26 mouse cellular contexts compared by ENCODE assay signal in genomic region chr14:120323111-120323510, GRCm38 (mm10). TPM values are rescaled to one million over a fixed set of nuclear protein-coding genes. Genes with fewer than 3 reads are reported as not detected.
A peak's percentile ranks its signal among the peaks of the same experiment; 100 is the strongest.
DNase-seq lines count a peak whose midpoint lies in the region; ATAC-seq and TF ChIP-seq lines count a peak whose summit lies in the region.
"Had no signal": no experiment of that assay in that cellular context is flagged by ENCODE, and none has a peak within 500 bp of the region (broad histone marks: within the 10 kb centered on the region; RNA-seq: fewer than 3 reads in every experiment).

No protein-coding gene starts in this region.

- 70% methylated on average over 1 of the region's 1 CpGs for WGBS in intestine, embryonic 16.5 days
- WGBS in intestine, embryonic 15.5 days: 78% methylated on average over 1 of the region's 1 CpGs

- peaks cover 40% of the 10 kb centered on the region for H3K4me1 ChIP-seq in intestine, embryonic 16.5 days (ENCODE audit: control insufficient read depth, insufficient read depth, low read length)
- peaks cover 13% of the 10 kb centered on the region for H3K4me1 ChIP-seq in intestine, embryonic 15.5 days (replicated peaks)

- ATAC-seq in intestine, embryonic 16.5 days: no peak
- ATAC-seq in intestine, embryonic 15.5 days: no peak
- ATAC-seq: forebrain, postnatal 0 days; hindbrain, embryonic 16.5 days; midbrain, embryonic 15.5 days had no signal

- H3K4me3 ChIP-seq in intestine, embryonic 16.5 days (ENCODE audit: low read length): no peak overlapping the region
- H3K4me3 ChIP-seq in intestine, embryonic 15.5 days (replicated peaks): no peak overlapping the region
- no peak overlapping the region for H3K4me3 ChIP-seq in myocyte
- H3K4me3 ChIP-seq: embryonic facial prominence, embryonic 12.5 days; forebrain, embryonic 12.5 days; hindbrain, embryonic 10.5 days; liver, embryonic 13.5 days; midbrain, embryonic 10.5 days; midbrain, embryonic 15.5 days had no signal

- intact Hi-C loops in left cerebral cortex, postnatal 14 days (cut with DNase I): no loop called here

- 0 out of 2 replicates have a peak overlapping the region, but pooled peaks have one; percentile 7 for H3K27ac ChIP-seq in intestine, embryonic 16.5 days (ENCODE audit: low read length)
- no peak overlapping the region for H3K27ac ChIP-seq in intestine, embryonic 15.5 days
- H3K27ac ChIP-seq: embryonic facial prominence, embryonic 12.5 days; forebrain, embryonic 12.5 days; hindbrain, embryonic 10.5 days; liver, embryonic 13.5 days; midbrain, embryonic 10.5 days; midbrain, embryonic 15.5 days had no signal

- H3K27me3 ChIP-seq in intestine, embryonic 16.5 days (replicated peaks; ENCODE audit: control insufficient read depth, insufficient read depth, low read length): no peaks in the 10 kb centered on the region
- H3K27me3 ChIP-seq in intestine, embryonic 15.5 days (replicated peaks): no peaks in the 10 kb centered on the region
- no peaks in the 10 kb centered on the region for H3K27me3 ChIP-seq in myocyte (ENCODE audit: control insufficient read depth, insufficient read depth, insufficient read length)
- H3K27me3 ChIP-seq: embryonic facial prominence, embryonic 12.5 days; forebrain, embryonic 12.5 days; liver, embryonic 13.5 days; midbrain, embryonic 15.5 days had no signal

- peak; percentile 91 for DNase-seq in 3T3-L1 (ENCODE audit: low read depth, low spot score)
- DNase-seq in NIH3T3 (ENCODE audit: low read depth): peak; percentile 54
- DNase-seq in left cerebral cortex, postnatal 14 days (ENCODE audit: low spot score in 2 of 2): no peak
- no peak for DNase-seq in spleen, postnatal 10 days (ENCODE audit: low spot score in 2 of 2)
- DNase-seq: adrenal gland, adult 8-10 months; cerebellum, adult 8-10 months; cerebellum, postnatal 25 days; forebrain, postnatal 0 days; gastrocnemius, postnatal 10 days; heart, postnatal 14 days; kidney, adult 9 months; kidney, postnatal 14 days; left cerebral cortex, postnatal 4 days; liver, embryonic 13.5 days; lung, embryonic 14.5 days; right cerebral cortex, postnatal 25 days; spleen, adult 18-20 months had no signal

- H3ac ChIP-seq in myocyte (ENCODE audit: control insufficient read depth, insufficient read length): no peak overlapping the region

- peaks cover 3% of the 10 kb centered on the region; the same call in 1 of the 2 replicates for H3K36me3 ChIP-seq in intestine, embryonic 16.5 days (ENCODE audit: control insufficient read depth, insufficient read depth, low read length)
- H3K36me3 ChIP-seq in intestine, embryonic 15.5 days: peaks cover 7% of the 10 kb centered on the region; the same call in 1 of the 2 replicates
- H3K36me3 ChIP-seq in myocyte (ENCODE audit: control insufficient read depth, insufficient read depth): peaks cover 5% of the 10 kb centered on the region
- H3K36me3 ChIP-seq: forebrain, embryonic 12.5 days; hindbrain, embryonic 10.5 days; liver, embryonic 13.5 days; midbrain, embryonic 10.5 days; midbrain, embryonic 15.5 days had no signal

- H3K79me2 ChIP-seq in myocyte (ENCODE audit: control insufficient read depth, insufficient read depth): peaks cover 96% of the 10 kb centered on the region

- no peak for TF ChIP-seq POLR2A in myocyte (IDR thresholded peaks at IDR 0.05; ENCODE audit: insufficient read length, low read depth)

- H3K9me3 ChIP-seq in intestine, embryonic 16.5 days (ENCODE audit: control insufficient read depth, low read length): no peaks in the 10 kb centered on the region
- H3K9me3 ChIP-seq in intestine, embryonic 15.5 days: no peaks in the 10 kb centered on the region
- H3K9me3 ChIP-seq: embryonic facial prominence, embryonic 12.5 days; forebrain, embryonic 12.5 days; hindbrain, embryonic 10.5 days; liver, embryonic 13.5 days; midbrain, embryonic 10.5 days; midbrain, embryonic 15.5 days had no signal

- H3K9ac ChIP-seq in intestine, embryonic 16.5 days (ENCODE audit: low read depth, low read length): no peak overlapping the region
- no peak overlapping the region for H3K9ac ChIP-seq in intestine, embryonic 15.5 days
- H3K9ac ChIP-seq: embryonic facial prominence, embryonic 12.5 days; forebrain, embryonic 12.5 days; forebrain, postnatal 0 days; liver, embryonic 13.5 days; lung, embryonic 14.5 days; midbrain, embryonic 15.5 days had no signal

- H3K4me2 ChIP-seq in intestine, embryonic 16.5 days (ENCODE audit: low read depth, low read length): no peak overlapping the region
- H3K4me2 ChIP-seq in intestine, embryonic 15.5 days (replicated peaks): no peak overlapping the region
- H3K4me2 ChIP-seq in myocyte (ENCODE audit: low read depth): peak overlapping the region; percentile 59
- H3K4me2 ChIP-seq: embryonic facial prominence, embryonic 12.5 days; forebrain, embryonic 12.5 days; liver, embryonic 13.5 days; lung, embryonic 14.5 days; midbrain, embryonic 15.5 days had no signal

TF ChIP-seq in myocyte, 11 proteins besides CTCF, POLR2A, EP300 and RAD21:
- TF ChIP-seq SRF (IDR thresholded peaks at IDR 0.05; ENCODE audit: control insufficient read depth, insufficient read length, low read depth) (no peak), E2F4 (IDR thresholded peaks at IDR 0.05; ENCODE audit: insufficient read depth) (no peak), CEBPB (IDR thresholded peaks at IDR 0.05; ENCODE audit: insufficient read depth, poor library complexity, severe bottlenecking) (no peak), MYOD1 (IDR thresholded peaks at IDR 0.05; ENCODE audit: control insufficient read depth in 1 of 3, insufficient read length in 2 of 3, low read depth in 2 of 3) (no peak)
TF ChIP-seq in myocyte: peak in this region for 0.

RNA-seq across cellular contexts. Expression of gene Mbnl2, which starts 47.6 kb away (rescaled TPM):
- polyA plus RNA-seq in intestine, embryonic 16.5 days (2015; fragmentation: Nextera tagmentation; extraction: Ambion mirVana): 114 and 127 TPM in 2 replicates
- polyA plus RNA-seq in intestine, embryonic 15.5 days (2015; fragmentation: Nextera tagmentation; extraction: Ambion mirVana): 105 and 111 TPM in 2 replicates
- 38.5 TPM for polyA plus RNA-seq in myocyte (2012; fragmentation: generic; extraction: Trizol)
- 100 to 1,000 TPM; 192 to 202 TPM for total RNA-seq in left cerebral cortex, postnatal 14 days (2021)

Comparison
In these comparisons a context has a peak if more than half of its experiments do, and no peak if none do; other contexts are left out.
1. DNase-seq: peak in 3T3-L1 (single experiment) and NIH3T3 (single experiment); none in left cerebral cortex, postnatal 14 days (0 of 2) and spleen, postnatal 10 days (0 of 2).